Mouse (Mus musculus): Measurements from ENCODE around the gene Zdhhc19.

DNA sequence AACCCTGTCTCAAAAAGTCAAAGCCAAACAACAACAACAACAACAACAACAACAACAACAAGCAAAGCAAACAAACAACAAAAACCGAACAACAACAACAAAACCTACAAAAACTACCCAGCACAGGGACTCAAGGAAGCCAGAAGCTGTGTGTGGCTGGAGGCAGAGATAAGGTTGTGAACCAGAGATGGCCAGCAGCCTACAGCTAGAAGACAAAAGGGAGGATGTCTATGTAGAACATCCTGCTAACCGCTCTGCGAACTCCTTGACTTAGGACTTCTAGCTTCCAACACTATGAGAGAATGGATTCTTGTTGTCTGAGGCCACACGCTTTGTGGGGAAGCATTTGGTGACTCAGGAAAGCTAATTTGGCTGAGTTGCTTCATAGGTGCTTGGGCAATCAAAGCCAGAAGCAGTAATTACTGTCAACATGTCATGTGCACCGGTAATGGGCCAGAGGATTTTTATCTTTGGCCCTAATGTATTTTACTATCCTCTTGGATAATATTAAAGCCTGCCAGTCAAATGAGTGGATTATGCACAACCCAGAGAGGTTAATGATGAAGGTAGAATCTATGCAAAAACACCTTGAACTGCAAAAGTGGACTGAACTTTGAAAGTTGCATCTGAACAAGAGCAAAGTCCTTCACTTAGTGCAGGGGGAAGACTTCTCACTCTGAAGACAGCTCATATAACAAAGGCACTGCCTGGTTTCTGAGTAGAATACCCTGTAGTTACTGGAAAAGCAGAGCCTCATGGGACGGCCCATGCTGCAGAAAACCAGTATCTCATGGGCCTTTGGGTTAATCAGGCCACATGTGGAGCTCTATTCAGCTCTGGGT is 45.5 kb downstream of the Zdhhc19 start:
- TF ChIP-seq TAL1 (conservative IDR thresholded peaks at IDR 0.05; ENCODE audit: low read depth, low read length) (no peak), CTCF (IDR thresholded peaks at IDR 0.05; ENCODE audit: low read depth, low read length) (no peak), GATA1 (IDR thresholded peaks at IDR 0.05; ENCODE audit: borderline replicate concordance, low read length) (no peak), POLR2AphosphoS5 (IDR thresholded peaks at IDR 0.05; ENCODE audit: insufficient replicate concordance, low read depth, low read length) (no peak), GATA2 (IDR thresholded peaks at IDR 0.05; ENCODE audit: borderline replicate concordance, low read depth, low read length) (no peak)

Data from G1E (cell line).